Mouse (Mus musculus) adrenal gland, postnatal 10 days (tissue): ENCODE data around the gene Mpv17l. TPM values are rescaled to one million over a fixed set of nuclear protein-coding genes. Genes with fewer than 3 reads are reported as not detected.
"Not testable (repeated sequence)": the region's sequence is repeated elsewhere in the genome, so short reads cannot be mapped to it uniquely, and the experiment has no call there.

Experiments used
- DNase-seq: peaks from one replicate; pipeline ENCODE4 v3.0.0; 2021; ENCODE audit warnings: mixed read lengths
- total RNA-seq, 2 experiments: library from RNA; stranded (reverse); gene quantifications; 2 replicates each; pipeline ENCODE4 v1.2.3; 2021

Mpv17l gene
- total RNA-seq, 2 experiments from 2014 or later: 6.6 to 8.1 TPM

DNA sequence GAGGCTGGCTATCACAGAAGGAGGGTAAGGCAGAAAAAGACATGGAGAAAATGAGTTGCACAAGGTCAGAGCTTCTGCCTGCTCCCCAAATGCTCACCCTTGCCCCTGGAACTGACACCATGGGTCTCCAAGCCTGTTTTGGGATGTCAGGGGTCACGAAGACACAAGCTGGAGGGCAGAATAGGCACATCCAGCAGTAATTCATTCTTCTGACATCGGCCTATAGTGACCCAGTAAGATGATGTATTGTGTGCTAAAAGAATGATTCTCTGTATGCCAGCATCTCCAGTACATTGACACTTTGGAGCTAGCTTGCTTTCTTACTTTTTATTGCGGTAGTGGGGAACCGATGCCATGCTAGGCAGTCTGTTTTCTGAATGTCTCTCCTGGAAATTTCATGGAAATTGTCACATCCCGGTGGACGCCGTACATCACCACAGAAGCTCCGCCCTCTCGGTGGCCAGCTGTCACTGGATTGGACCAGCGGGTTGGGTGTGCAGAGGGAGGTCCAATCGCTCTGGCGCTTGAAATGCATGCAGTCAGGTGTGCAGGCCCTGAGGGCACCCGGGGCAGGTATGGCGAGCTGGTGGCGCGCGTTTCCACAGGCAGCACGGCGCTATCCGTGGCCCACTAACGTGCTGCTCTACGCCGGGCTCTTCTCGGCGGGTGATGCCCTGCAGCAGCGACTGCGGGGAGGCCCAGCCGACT, 37.3 kb downstream of the Mpv17l start:
- peak; percentile 65 for DNase-seq

GRCm38 (mm10) chr16:13940847-13941395, 38.0 kb downstream of the Mpv17l start:
- no peak for DNase-seq

DNA sequence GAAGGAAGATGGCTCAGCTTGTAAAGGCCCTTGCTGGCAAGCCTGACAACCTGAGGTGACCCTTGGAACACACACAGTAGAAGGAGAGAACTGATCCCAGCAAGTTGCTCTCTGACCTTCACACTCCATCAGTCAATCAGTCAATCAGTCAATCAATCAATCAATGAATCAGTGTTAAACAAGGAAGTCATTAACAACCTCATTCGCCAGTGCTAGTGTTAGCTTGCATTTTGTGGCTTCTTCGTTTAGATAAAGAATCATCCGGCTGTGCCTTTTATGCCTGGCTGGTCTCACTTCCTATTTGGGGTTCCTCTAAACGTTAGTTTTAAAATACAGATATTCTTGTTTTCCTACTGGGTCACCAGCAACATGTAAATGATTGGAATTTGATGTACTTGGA, 41.2 kb downstream of the Mpv17l start:
- DNase-seq: no peak

GRCm38 (mm10) chr16:13944752-13945151, 41.8 kb downstream of the Mpv17l start:
- no peak for DNase-seq

GRCm38 (mm10) chr16:13945153-13945552, 42.2 kb downstream of the Mpv17l start:
- DNase-seq: no peak

GRCm38 (mm10) chr16:13946306-13946705, 43.3 kb downstream of the Mpv17l start:
- DNase-seq: no peak

DNA sequence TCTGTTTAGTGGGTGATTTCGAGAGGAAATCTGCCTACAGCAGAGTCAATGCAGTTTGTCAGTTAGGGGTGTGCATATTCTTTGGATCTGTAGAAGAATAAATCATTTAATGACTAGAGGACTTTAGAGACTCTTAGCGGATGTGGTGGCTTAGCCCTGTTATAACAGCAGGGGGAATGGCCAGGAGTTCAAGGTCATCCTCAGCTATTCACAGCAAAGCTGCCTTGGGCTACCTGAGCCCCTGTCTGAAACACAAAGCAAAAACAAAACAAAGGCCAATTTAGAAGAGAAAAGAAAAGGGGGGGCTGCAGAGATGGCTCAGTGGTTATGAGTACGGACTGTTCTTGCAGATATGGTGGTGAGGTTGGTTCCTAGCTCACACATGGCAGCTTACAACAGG, 48.3 kb downstream of the Mpv17l start:
- DNase-seq: no peak

DNA sequence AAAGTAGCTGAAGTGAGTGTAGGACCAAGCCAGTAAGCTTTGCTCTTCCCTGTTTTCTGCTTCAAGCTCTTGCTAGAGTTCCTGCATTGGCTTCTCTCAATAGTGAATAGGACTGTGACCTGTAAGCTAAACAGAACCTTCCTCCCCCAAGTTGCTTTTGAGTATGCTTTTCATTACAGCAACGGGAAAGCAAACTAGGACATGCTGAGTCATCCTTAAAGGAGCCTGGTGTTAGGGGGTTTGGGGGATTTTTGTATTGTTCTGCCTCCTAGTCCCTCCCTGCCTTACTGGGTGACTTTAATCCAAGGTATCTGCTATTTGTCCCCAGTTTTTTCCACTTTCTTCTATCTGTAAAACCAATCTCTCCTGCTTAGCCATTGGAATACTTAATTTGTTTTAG, 59.1 kb downstream of the Mpv17l start:
- no peak for DNase-seq

DNA sequence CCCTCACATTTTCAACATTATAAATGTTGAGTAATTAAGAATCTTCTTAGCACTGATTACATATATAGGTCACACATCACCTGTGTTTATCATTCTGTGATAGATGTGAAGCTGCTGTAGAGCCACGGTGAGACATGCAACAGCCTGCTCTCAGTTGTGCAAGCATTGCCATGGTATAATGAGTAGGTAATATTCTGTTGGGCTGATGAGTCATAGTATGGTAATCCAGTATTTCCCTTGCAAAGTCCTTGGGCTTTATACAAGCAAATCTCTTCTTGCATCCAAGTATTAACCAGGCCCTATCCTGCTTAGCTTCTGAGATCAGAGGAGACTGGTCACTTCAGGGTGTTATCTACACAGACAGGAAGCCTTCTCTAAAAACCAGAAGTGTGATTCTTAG, 66.1 kb downstream of the Mpv17l start:
- DNase-seq: no peak

GRCm38 (mm10) chr16:13972051-13972450, 69.1 kb downstream of the Mpv17l start:
- DNase-seq: no peak

- not testable (repeated sequence) for DNase-seq
These were observed 73.5 kb downstream of the Mpv17l start for GRCm38 (mm10) chr16:13976358-13976896.

GRCm38 (mm10) chr16:13977026-13977425, 74.1 kb downstream of the Mpv17l start:
- DNase-seq: not testable (repeated sequence)

- DNase-seq: not testable (repeated sequence)
These were observed 78.8 kb downstream of the Mpv17l start for GRCm38 (mm10) chr16:13981726-13982125.

GRCm38 (mm10) chr16:13983161-13983560, 80.2 kb downstream of the Mpv17l start:
- no peak for DNase-seq

GRCm38 (mm10) chr16:13986197-13986573, 83.2 kb downstream of the Mpv17l start:
- no peak for DNase-seq

GRCm38 (mm10) chr16:13986574-13987478, 83.9 kb downstream of the Mpv17l start, which contains the start of the genes 2900011O08Rik and Ifitm7:
2900011O08Rik (plus strand) TSS chr16:13986604.
Ifitm7 (minus strand) TSS chr16:13986888.
- peak; percentile 14 for DNase-seq

GRCm38 (mm10) chr16:13992518-13993248, 89.7 kb downstream of the Mpv17l start:
- DNase-seq: no peak

DNA sequence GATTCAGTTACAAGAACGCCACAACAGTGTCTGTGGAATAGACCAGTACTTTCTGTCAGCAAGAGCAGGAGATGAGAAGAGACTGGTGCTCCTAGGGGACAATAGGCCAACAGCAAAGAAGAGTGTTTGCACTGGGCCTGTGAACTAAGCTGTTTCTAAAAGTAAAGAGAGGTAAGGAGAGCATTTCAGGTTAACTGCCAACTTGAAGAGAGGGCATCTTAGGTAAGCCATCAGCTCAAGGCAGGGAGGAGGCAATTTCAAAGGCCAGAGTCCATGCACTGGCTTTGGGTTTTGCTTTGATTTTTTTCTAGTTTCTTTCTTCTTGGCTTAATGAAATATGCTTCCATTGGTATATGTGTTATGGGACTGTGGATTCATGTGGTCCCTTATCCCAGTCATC, 91.1 kb downstream of the Mpv17l start:
- no peak for DNase-seq

GRCm38 (mm10) chr16:13994502-13994901, 91.5 kb downstream of the Mpv17l start:
- DNase-seq: no peak
